Mouse (Mus musculus) brain, adult 2 months (tissue): Measurements from ENCODE around the gene Ccdc42.
A peak's percentile ranks its signal among the peaks of the same experiment; 100 is the strongest.

Experiments used
- DNase-seq: peaks from one replicate; pipeline ENCODE4 v3.0.0; 2011; ENCODE audit warnings: low read depth, low spot score

Ccdc42 gene

GRCm38 (mm10) chr11:68585890-68586289 lies 931 bp upstream of the Ccdc42 start:
- no peak for DNase-seq

GRCm38 (mm10) chr11:68589055-68589809 lies 2.4 kb downstream of the Ccdc42 start:
- DNase-seq = peak; percentile 96

GRCm38 (mm10) chr11:68591708-68592107 lies 4.9 kb downstream of the Ccdc42 start:
- no peak for DNase-seq

- DNase-seq = no peak
Observed at GRCm38 (mm10) chr11:68593247-68593646, 6.4 kb downstream of the Ccdc42 start.

GRCm38 (mm10) chr11:68597912-68598311 lies 11.1 kb downstream of the Ccdc42 start:
- no peak for DNase-seq

GRCm38 (mm10) chr11:68600551-68601021 lies 13.8 kb downstream of the Ccdc42 start:
- DNase-seq = peak; percentile 79

GRCm38 (mm10) chr11:68601486-68601991 lies 14.7 kb downstream of the Ccdc42 start:
- no peak for DNase-seq

GRCm38 (mm10) chr11:68602200-68602931 lies 15.5 kb downstream of the Ccdc42 start:
- DNase-seq = no peak

GRCm38 (mm10) chr11:68607046-68607445 lies 20.2 kb downstream of the Ccdc42 start:
- no peak for DNase-seq

GRCm38 (mm10) chr11:68609910-68610566 lies 23.2 kb downstream of the Ccdc42 start:
- DNase-seq = no peak

GRCm38 (mm10) chr11:68610567-68610947 lies 23.7 kb downstream of the Ccdc42 start:
- DNase-seq = no peak

GRCm38 (mm10) chr11:68613071-68613711 lies 26.4 kb downstream of the Ccdc42 start:
- DNase-seq = no peak

- DNase-seq = no peak
Observed at GRCm38 (mm10) chr11:68622751-68623150, 35.9 kb downstream of the Ccdc42 start.

- DNase-seq = peak; percentile 95
Observed at GRCm38 (mm10) chr11:68623225-68623870, 36.5 kb downstream of the Ccdc42 start.

GRCm38 (mm10) chr11:68623871-68624258 lies 37.0 kb downstream of the Ccdc42 start:
- DNase-seq = no peak

- DNase-seq = peak; percentile 71
Observed at GRCm38 (mm10) chr11:68631611-68632316, 44.9 kb downstream of the Ccdc42 start.

GRCm38 (mm10) chr11:68637861-68638615 lies 51.2 kb downstream of the Ccdc42 start:
- DNase-seq = peak; percentile 83

- no peak for DNase-seq
Observed at GRCm38 (mm10) chr11:68641361-68641760, 54.5 kb downstream of the Ccdc42 start.

- DNase-seq = no peak
Observed at GRCm38 (mm10) chr11:68644781-68645180, 58.0 kb downstream of the Ccdc42 start.
